Mouse (Mus musculus): ENCODE data around the gene Tcl1. TPM values are rescaled to one million over a fixed set of nuclear protein-coding genes. Genes with fewer than 3 reads are reported as not detected.
"Not testable (repeated sequence)": the region's sequence is repeated elsewhere in the genome, so short reads cannot be mapped to it uniquely, and the experiment has no call there.

Tcl1 gene
- not detected for total RNA-seq (2021)
- long read RNA-seq, experiment 1: 0 reads
- long read RNA-seq, experiment 2: 0 reads

DNA sequence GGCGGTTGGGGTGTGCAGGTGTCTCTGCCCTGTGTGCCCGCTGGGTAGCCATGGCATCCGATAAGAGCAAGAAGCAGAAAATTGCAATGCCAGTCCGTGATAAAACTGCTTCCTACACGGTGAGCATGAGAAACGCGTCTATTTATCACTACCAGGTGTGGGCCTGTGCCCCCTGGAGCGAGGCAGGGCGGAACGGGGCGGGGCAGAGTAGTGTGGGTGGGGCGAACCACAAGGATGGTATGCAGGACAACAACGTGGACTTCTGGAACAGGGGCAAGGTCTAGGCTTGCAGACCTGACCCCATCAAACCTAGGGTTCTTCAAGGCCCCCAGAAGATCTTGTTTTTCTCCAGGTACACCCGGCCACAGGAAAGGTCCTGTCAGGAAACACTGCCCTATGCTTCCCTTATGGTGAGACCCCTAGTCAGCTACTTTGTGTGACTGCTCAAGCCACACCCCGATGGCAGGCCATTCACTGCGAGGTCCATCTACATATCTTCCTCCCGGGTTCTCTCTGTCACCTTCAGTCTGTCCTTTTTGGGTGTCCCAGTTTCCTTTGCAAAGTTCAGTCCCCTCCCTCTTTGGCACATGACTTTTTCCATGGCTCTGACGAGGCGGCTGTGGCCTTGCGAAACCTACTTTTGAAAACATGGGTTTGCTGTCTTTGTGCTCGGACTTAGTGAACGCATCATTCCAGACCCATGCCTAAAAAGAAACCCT lies at the start of gene Tcl1:
Gene Tcl1, minus strand, starts transcription at position 193 of the 719 bp plus-strand sequence.
- intact Hi-C loops (cut with DNase I; ENCODE audit: low total_unique reads): no loop called here
- DNase-seq: no peak

DNA sequence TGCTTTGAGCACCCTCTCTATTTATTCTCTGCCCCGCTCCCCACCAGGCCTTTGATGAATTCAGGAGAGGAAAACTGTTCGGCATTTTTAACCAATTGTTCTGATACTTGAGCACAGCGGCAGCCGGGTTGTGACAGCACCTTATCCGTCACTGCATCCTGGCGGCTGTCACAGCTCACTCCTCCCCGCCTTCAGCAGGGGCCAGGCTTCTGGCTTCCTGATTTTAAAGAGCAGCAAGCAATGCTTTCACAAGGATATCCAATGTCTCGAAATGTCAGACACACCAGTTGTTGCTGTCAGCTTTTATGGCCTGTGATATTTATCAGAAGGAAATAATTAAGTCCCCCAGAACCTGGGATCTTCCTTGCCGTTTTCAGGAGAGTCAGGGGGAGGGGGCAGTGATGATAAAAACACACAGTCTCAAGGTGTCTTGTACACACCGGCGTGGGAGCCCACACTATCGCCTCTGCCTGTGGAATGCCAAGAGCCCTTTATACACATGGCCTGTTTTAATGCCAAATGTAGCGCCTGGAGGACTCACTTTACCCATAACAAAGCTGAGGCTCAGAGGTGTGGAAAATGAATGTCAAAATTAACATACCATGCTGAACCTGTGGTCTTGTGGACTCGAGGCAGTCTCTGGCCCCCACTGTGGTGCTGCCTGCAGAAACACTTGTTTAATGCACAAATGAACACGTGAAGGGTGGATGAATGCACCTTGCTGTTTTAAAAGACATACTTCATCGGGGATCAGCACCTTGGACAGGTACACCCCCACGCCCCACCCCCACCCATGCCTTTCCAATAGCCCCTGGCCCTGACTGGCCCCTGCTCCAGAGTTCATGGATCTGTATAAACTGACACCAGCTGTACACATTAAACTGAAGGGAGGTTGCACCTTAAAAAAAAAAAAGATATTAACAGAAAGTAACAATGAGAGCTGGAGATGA lies 48.7 kb upstream of the Tcl1 start:
- no peak for DNase-seq
- intact Hi-C loops (cut with DNase I; ENCODE audit: low total_unique reads): no loop called here

DNA sequence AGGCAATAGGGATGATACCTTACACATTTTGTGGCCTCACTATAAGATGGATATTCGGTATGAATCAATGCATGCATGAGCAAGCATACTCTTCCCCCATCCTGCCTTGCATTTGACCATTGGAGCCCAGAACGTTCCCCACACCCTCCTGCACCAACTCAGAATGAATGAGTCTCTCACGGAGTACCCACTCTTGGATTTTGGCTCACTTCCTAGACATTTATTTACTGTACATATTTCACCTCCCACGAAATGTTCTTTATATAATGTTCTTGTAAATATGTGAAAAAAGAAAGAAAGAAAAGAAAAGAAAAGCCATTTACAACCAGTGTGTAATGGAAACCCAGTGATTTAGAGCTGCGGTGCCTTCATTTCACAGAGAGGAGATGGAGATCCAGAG lies 44.5 kb upstream of the Tcl1 start:
- no peak for DNase-seq
- intact Hi-C loops (cut with DNase I; ENCODE audit: low total_unique reads): no loop called here

DNA sequence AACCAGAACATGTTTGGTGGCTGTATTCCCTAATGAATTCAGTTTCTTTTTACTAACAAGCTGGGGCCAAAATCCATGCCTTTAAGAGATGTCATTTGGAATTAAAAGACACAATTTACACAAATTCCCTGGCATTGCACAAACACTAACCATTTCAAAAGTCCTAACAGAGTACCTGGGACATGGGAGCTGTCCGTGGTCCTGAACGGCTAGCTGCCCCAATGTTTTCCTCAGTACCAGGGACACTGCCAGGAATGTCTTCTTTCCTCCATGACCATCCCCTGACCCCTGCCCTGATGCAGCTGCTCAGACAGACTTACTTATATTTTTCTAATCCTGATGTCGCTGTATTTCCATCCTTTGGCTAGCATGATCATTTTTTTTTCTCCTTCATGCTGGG lies 43.5 kb upstream of the Tcl1 start:
- peak; percentile 17 for DNase-seq
- intact Hi-C loops (cut with DNase I; ENCODE audit: low total_unique reads): no loop called here

DNA sequence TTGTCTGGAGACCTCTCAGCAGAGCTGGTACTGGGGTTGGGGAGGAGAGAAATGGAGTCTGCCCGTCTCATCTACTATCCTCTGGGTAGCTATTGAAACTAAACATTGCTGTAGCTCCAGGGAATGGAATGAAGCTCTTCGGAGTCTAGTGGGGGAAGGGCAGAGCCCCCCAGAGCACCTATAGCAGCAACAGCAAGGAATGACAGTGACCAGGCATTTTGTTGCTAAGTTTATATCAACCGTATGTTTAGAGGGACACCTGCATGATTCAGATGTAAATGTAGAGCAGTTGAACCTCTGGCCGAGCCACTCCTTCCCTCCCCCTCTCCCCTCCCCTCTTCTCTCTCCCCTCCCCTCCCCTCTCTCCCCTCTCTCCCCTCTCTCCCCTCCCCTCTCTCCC lies 36.6 kb upstream of the Tcl1 start:
- intact Hi-C loops (cut with DNase I; ENCODE audit: low total_unique reads): no loop called here
- no peak for DNase-seq

DNA sequence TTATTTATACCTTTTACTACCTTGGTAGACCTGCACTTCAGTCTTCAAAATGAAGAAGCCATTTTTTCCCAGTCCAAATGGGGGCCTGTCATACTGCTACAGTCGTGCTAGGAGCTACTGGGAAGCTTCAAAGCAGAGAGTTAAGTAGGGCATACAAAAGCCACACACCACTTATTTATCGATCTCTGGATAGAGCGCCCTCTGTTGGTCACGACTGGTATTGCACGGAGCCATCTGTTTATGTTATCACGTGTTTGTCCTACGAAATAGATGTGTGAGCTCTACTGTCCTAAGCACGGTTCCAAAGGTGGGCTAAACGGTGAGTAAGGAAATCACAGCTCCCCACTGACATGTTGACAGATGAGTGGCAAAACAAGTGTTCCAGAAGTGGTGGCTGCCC lies 36.2 kb upstream of the Tcl1 start:
- no peak for DNase-seq
- intact Hi-C loops (cut with DNase I; ENCODE audit: low total_unique reads): no loop called here

DNA sequence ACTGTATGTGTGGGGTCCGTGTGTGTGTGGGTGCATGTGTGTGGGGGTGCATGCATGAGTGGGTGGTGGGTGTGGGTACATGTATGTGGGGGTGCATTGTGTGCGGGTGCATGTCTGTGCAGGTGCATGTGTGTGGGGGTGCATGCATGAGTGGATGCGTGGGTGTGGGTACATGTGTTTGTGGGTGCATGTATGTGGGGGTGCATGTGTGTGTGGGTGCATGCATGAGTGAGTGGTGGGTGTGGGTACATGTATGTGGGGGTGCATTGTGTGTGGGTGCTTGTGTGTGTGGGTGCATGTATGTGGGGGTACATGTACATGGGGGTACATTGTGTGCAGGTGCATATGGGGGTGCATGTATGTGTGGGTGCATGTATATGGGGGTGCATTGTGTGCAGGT lies 31.2 kb upstream of the Tcl1 start:
- no peak for DNase-seq
- intact Hi-C loops (cut with DNase I; ENCODE audit: low total_unique reads): no loop called here

- intact Hi-C loops (cut with DNase I; ENCODE audit: low total_unique reads): no loop called here
- no peak for DNase-seq
Observed at GRCm38 (mm10) chr12:105248763-105249233, 26.2 kb upstream of the Tcl1 start.

GRCm38 (mm10) chr12:105239060-105239459 lies 16.5 kb upstream of the Tcl1 start:
- intact Hi-C loops (cut with DNase I; ENCODE audit: low total_unique reads): no loop called here

GRCm38 (mm10) chr12:105235091-105235490 lies 12.5 kb upstream of the Tcl1 start:
- intact Hi-C loops (cut with DNase I; ENCODE audit: low total_unique reads): no loop called here
- no peak for DNase-seq

More at GRCm38 (mm10) chr12:105239060-105239459, 16.5 kb upstream of the Tcl1 start:
- no peak for DNase-seq

DNA sequence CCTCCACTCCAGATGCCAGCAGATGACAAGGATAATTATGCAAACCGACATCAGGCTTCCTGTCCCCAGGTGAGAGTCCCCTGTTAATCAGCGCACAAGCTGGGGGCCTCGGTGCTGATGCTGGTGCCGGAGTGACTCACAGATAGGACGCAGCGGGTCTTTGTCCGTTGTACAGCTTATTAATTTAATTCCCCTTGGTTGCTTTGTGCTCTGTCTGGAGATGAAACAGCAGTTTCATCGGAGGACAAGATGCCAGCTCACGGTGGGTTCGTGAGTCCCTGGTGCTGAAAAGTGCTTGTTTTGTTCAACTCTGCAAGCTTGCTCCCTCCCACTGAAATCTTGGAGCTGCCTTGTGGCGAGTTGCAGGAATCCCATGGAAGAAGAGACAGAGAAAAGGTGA lies 11.8 kb upstream of the Tcl1 start:
- intact Hi-C loops (cut with DNase I; ENCODE audit: low total_unique reads): no loop called here
- DNase-seq: no peak

DNA sequence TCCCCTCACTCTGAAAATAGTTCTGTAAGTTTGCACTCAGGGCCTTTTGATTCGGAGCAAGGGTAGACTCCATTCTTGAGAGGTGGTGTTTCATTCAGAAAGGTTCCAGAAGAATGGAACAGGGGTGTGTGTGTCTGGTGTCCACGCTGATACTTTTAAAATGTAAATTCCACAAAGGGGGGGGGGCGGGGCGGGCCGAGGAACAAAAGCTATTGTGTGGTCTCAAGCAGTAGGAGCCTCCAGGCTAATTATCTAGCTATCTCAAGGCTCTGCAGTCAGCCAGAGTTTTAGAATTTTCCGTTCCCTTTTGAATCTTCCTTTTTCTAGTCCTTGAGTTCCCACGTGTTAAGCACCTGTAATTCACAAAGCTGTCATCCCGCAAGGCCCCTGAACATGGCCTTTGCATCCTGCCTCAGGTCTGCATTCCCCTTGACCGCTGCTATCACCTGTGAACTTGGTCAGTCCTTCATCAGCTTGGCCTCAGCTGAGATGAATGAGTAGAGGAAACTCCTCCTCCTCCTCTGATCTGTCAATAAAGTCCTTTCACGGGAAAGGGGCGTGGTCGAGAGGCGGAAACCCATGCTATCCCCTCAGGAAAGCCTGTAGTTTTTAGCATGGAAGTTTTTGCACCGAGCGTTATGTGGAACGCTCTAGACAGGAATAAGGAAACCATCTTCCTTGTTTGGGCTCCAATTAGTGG lies 2.2 kb upstream of the Tcl1 start:
- no peak for DNase-seq
- intact Hi-C loops (cut with DNase I; ENCODE audit: low total_unique reads): no loop called here

DNA sequence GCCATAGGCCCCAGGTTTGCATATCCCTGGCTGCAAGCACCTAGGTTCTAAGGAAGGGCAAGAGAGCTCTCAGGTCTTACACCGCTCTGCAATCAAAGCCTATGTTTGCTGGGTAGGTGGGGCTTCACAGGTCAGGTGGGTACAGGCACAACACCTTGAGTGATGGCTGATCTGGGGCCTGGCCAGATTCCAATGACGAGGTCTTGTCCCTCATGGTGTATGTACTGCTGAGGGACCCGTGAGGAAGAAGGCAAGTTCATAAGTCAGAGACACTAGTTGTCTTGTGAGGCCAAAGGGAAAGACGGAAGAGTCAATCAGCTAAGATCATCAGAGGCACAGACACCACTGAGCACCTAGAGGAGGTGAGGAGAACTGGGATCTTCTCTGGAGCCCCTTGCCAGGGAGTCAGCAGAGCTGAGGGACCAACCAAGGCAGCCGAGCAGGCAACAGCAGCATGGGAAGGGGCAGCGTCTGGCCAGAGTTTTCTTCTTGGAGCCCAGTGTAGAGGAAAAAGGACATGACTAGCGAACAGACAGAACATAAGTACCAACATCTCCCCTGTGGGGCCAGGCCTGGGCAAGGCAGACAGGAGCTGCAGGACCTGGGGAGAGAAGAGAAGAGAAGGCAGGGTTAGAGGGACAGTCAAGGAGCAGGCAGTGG lies 5.4 kb downstream of the Tcl1 start:
- intact Hi-C loops (cut with DNase I; ENCODE audit: low total_unique reads): no loop called here
- DNase-seq: no peak

- intact Hi-C loops (cut with DNase I; ENCODE audit: low total_unique reads): no loop called here
- DNase-seq: no peak
Observed at GRCm38 (mm10) chr12:105209231-105209630, 13.4 kb downstream of the Tcl1 start.

DNA sequence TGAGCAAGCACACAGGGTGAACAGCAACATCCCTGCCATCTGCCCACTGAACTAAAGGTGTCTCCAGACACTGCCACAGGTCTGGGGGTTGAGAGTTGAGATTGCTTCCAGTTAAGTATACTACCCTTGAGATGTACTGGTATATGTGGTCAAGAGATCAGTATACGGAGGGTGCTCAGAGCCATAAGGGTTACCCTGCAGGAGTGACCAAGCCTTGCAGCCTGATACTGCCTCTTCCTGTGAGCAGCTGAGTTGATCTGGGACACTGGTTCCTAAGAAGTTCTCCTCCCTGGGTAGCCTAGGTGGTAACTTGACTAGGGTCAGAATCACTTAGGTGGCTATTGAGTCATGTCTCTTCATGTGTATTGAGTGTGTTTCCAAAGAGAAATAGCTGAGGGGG lies 14.2 kb downstream of the Tcl1 start:
- intact Hi-C loops (cut with DNase I; ENCODE audit: low total_unique reads): no loop called here
- DNase-seq: no peak

DNA sequence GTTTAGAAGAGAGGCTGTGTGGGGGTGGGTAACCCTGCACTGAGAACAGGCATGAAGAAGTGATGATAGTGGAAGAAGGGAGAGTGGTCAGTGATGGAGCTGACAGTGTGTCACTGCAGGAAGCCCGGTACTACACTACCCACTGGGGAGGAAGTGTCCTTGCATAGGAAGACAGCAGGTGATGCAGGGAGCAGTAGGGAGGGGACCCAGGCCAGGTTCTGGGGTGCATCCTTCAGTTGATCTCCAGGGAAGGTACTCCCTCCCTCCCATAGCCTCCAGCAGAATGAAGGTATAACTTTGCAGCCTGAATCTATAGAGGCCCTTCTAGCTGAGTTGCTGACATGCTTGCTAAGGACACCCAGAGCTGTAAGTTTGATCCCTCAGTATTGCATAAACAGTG lies 15.5 kb downstream of the Tcl1 start:
- intact Hi-C loops (cut with DNase I; ENCODE audit: low total_unique reads): no loop called here

DNA sequence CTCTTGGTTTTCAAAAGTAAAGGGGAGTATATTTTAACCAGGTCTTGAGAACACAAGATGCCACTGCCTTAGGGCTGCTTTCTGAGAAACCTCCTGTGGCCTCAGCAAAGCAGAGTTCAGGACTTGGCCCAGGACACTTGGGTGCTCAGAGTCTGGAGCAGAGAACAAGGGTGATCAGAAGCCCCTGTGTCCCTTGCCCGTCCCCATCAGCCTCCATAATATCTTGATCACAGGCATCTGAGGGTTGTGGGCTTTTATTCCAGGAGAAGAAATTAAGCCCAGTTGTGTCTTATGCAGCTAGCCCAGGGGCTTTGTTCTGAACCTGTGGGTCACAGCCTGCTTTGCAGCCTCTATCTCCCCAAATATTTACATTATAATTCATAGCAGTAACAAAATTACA lies 20.9 kb downstream of the Tcl1 start, which contains the start of gene Tcl1b4:
Gene Tcl1b4, plus strand, starts transcription at position 301 of the 400 bp plus-strand sequence.
- DNase-seq; intact Hi-C loops (cut with DNase I; ENCODE audit: low total_unique reads): not testable (repeated sequence)

More for the DNA sequence above, 15.5 kb downstream of the Tcl1 start:
- no peak for DNase-seq

DNA sequence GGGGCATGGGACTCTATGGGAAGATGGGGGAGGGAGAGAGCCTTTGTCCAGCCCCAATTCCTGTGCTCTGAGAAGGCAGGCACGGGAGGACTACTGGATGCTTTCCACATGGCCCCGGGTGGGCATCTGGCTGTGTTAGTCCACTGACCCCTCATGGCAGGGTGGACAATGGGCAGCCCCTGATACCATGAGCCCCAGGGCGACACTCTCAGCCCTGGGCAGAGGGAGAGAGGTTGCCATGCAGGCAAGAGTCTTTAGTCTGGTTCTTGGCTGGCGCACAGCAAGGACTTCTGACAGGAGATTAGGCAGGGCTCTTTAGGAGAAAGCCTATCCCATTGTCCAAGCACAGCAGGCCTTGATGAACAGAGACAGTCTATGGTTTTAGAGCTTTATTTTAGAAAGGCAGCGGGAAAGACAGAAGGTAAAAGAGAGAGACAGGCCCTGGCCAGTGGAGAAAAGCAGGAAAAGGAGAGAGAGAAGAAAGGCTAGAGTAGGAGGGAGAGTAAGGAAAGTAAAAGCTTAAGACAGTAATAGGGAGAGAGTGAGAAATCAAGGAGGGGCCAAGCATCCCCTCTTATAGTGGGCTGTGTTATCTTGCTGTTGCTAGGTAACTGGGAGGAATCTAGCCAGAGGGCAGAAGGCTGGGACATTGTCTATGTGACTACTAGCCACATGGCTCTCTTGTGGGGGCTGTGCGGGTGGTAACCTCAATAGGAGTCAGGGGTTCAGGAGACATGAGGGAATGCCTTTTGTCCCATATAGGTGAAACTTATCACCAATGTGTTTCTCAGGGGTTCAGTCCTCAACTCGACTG lies 22.7 kb downstream of the Tcl1 start:
- DNase-seq; intact Hi-C loops (cut with DNase I; ENCODE audit: low total_unique reads): not testable (repeated sequence)
